Mouse (Mus musculus): Measurements from ENCODE around the gene Dmbx1. TPM values are rescaled to one million over a fixed set of nuclear protein-coding genes. Genes with fewer than 3 reads are reported as not detected.

Gene Dmbx1
- 0.02 TPM for polyA plus RNA-seq (2012; fragmentation: generic; extraction: Trizol)
- long read RNA-seq, experiment 1, result 0 reads
- long read RNA-seq, experiment 2, result 0 reads

GRCm38 (mm10) chr4:115939295-115940102 is at the start of gene Dmbx1:
TSS of gene Dmbx1 (minus strand) at chr4:115939926.
- no peaks in the 10 kb centered on the region for H3K36me3 ChIP-seq (ENCODE audit: control insufficient read depth, insufficient read depth)
- no peak for TF ChIP-seq USF1 (IDR thresholded peaks at IDR 0.05; ENCODE audit: low read depth)
- TF ChIP-seq MYOG (IDR thresholded peaks at IDR 0.05; ENCODE audit: control insufficient read depth, extremely low read depth, insufficient read length), result no peak
- no peak for TF ChIP-seq FOSL1 (IDR thresholded peaks at IDR 0.05; ENCODE audit: insufficient read depth, low read length, poor library complexity, severe bottlenecking)
- no peak for TF ChIP-seq MAX (IDR thresholded peaks at IDR 0.05)
- TF ChIP-seq CTCF (IDR thresholded peaks at IDR 0.05; ENCODE audit: control insufficient read depth, insufficient read depth, insufficient read length), result no peak
- no peak for TF ChIP-seq CEBPB (IDR thresholded peaks at IDR 0.05; ENCODE audit: low read depth)
- no peak for TF ChIP-seq MYOD1 (IDR thresholded peaks at IDR 0.05; ENCODE audit: control insufficient read depth, insufficient read length, low read depth)
- peaks cover 97% of the 10 kb centered on the region for H3K27me3 ChIP-seq (ENCODE audit: control insufficient read depth, insufficient read depth, insufficient read length)
- no peaks in the 10 kb centered on the region for H3K79me2 ChIP-seq (ENCODE audit: control insufficient read depth, insufficient read depth)
- no peaks in the 10 kb centered on the region for H3K79me3 ChIP-seq (ENCODE audit: low read depth)
- H3K4me3 ChIP-seq (ENCODE audit: insufficient read depth, poor library complexity, severe bottlenecking), result no peak within 1 kb of the TSS
- no peak within 1 kb of the TSS for H3ac ChIP-seq (ENCODE audit: control insufficient read depth, insufficient read length, low read depth)

- Histone ChIP-seq H3ac (ENCODE audit: control insufficient read depth, insufficient read length, low read depth) (no peak overlapping the region), H3K27me3 (ENCODE audit: control insufficient read depth, insufficient read depth, insufficient read length) (peaks cover 11% of the 10 kb centered on the region), H3K4me3 (ENCODE audit: insufficient read depth, poor library complexity, severe bottlenecking) (no peak overlapping the region)
Observed at GRCm38 (mm10) chr4:115989382-115989781, 49.7 kb upstream of the Dmbx1 start.

GRCm38 (mm10) chr4:115987858-115988530 is 48.3 kb upstream of the Dmbx1 start:
- Histone ChIP-seq H3K79me2 (ENCODE audit: control insufficient read depth, insufficient read depth) (no peaks in the 10 kb centered on the region), H3ac (ENCODE audit: control insufficient read depth, insufficient read length, low read depth) (no peak overlapping the region), H3K79me3 (ENCODE audit: low read depth) (no peaks in the 10 kb centered on the region), H3K27me3 (ENCODE audit: control insufficient read depth, insufficient read depth, insufficient read length) (peaks cover 7% of the 10 kb centered on the region), H3K4me3 (ENCODE audit: insufficient read depth, poor library complexity, severe bottlenecking) (no peak overlapping the region), H3K36me3 (ENCODE audit: control insufficient read depth, insufficient read depth) (no peaks in the 10 kb centered on the region)
- TF ChIP-seq CEBPB (IDR thresholded peaks at IDR 0.05; ENCODE audit: low read depth) (no peak), MAX (IDR thresholded peaks at IDR 0.05) (no peak), MYOD1 (IDR thresholded peaks at IDR 0.05; ENCODE audit: control insufficient read depth, insufficient read length, low read depth) (no peak), MYOG (IDR thresholded peaks at IDR 0.05; ENCODE audit: control insufficient read depth, extremely low read depth, insufficient read length) (no peak), CTCF (IDR thresholded peaks at IDR 0.05; ENCODE audit: control insufficient read depth, insufficient read depth, insufficient read length) (no peak), USF1 (IDR thresholded peaks at IDR 0.05; ENCODE audit: low read depth) (no peak), FOSL1 (IDR thresholded peaks at IDR 0.05; ENCODE audit: insufficient read depth, low read length, poor library complexity, severe bottlenecking) (no peak)

More at GRCm38 (mm10) chr4:115989382-115989781, 49.7 kb upstream of the Dmbx1 start:
- TF ChIP-seq FOSL1 (IDR thresholded peaks at IDR 0.05; ENCODE audit: insufficient read depth, low read length, poor library complexity, severe bottlenecking), result no peak
- TF ChIP-seq MAX (IDR thresholded peaks at IDR 0.05), result no peak
- no peak for TF ChIP-seq USF1 (IDR thresholded peaks at IDR 0.05; ENCODE audit: low read depth)
- TF ChIP-seq CEBPB (IDR thresholded peaks at IDR 0.05; ENCODE audit: low read depth), result no peak
- no peak for TF ChIP-seq CTCF (IDR thresholded peaks at IDR 0.05; ENCODE audit: control insufficient read depth, insufficient read depth, insufficient read length)
- TF ChIP-seq MYOG (IDR thresholded peaks at IDR 0.05; ENCODE audit: control insufficient read depth, extremely low read depth, insufficient read length), result no peak
- no peak for TF ChIP-seq MYOD1 (IDR thresholded peaks at IDR 0.05; ENCODE audit: control insufficient read depth, insufficient read length, low read depth)
- Histone ChIP-seq H3K79me2 (ENCODE audit: control insufficient read depth, insufficient read depth) (no peaks in the 10 kb centered on the region), H3K79me3 (ENCODE audit: low read depth) (no peaks in the 10 kb centered on the region), H3K36me3 (ENCODE audit: control insufficient read depth, insufficient read depth) (no peaks in the 10 kb centered on the region)

- Histone ChIP-seq H3K27me3 (ENCODE audit: control insufficient read depth, insufficient read depth, insufficient read length) (peaks cover 7% of the 10 kb centered on the region), H3K79me2 (ENCODE audit: control insufficient read depth, insufficient read depth) (no peaks in the 10 kb centered on the region), H3ac (ENCODE audit: control insufficient read depth, insufficient read length, low read depth) (no peak overlapping the region), H3K79me3 (ENCODE audit: low read depth) (no peaks in the 10 kb centered on the region), H3K36me3 (ENCODE audit: control insufficient read depth, insufficient read depth) (no peaks in the 10 kb centered on the region), H3K4me3 (ENCODE audit: insufficient read depth, poor library complexity, severe bottlenecking) (no peak overlapping the region)
- TF ChIP-seq CEBPB (IDR thresholded peaks at IDR 0.05; ENCODE audit: low read depth), result no peak
- no peak for TF ChIP-seq MYOG (IDR thresholded peaks at IDR 0.05; ENCODE audit: control insufficient read depth, extremely low read depth, insufficient read length)
- TF ChIP-seq FOSL1 (IDR thresholded peaks at IDR 0.05; ENCODE audit: insufficient read depth, low read length, poor library complexity, severe bottlenecking), result no peak
- no peak for TF ChIP-seq CTCF (IDR thresholded peaks at IDR 0.05; ENCODE audit: control insufficient read depth, insufficient read depth, insufficient read length)
- TF ChIP-seq USF1 (IDR thresholded peaks at IDR 0.05; ENCODE audit: low read depth), result no peak
- no peak for TF ChIP-seq MAX (IDR thresholded peaks at IDR 0.05)
- no peak for TF ChIP-seq MYOD1 (IDR thresholded peaks at IDR 0.05; ENCODE audit: control insufficient read depth, insufficient read length, low read depth)
Observed at GRCm38 (mm10) chr4:115987436-115987835, 47.7 kb upstream of the Dmbx1 start.

GRCm38 (mm10) chr4:115984967-115985366 is 45.2 kb upstream of the Dmbx1 start:
- no peak overlapping the region for H3ac ChIP-seq (ENCODE audit: control insufficient read depth, insufficient read length, low read depth)
- H3K36me3 ChIP-seq (ENCODE audit: control insufficient read depth, insufficient read depth), result no peaks in the 10 kb centered on the region
- no peak overlapping the region for H3K4me3 ChIP-seq (ENCODE audit: insufficient read depth, poor library complexity, severe bottlenecking)
- no peaks in the 10 kb centered on the region for H3K79me2 ChIP-seq (ENCODE audit: control insufficient read depth, insufficient read depth)
- H3K79me3 ChIP-seq (ENCODE audit: low read depth), result no peaks in the 10 kb centered on the region
- peaks cover 19% of the 10 kb centered on the region for H3K27me3 ChIP-seq (ENCODE audit: control insufficient read depth, insufficient read depth, insufficient read length)
- no peak for TF ChIP-seq CEBPB (IDR thresholded peaks at IDR 0.05; ENCODE audit: low read depth)
- no peak for TF ChIP-seq USF1 (IDR thresholded peaks at IDR 0.05; ENCODE audit: low read depth)
- no peak for TF ChIP-seq MAX (IDR thresholded peaks at IDR 0.05)
- TF ChIP-seq CTCF (IDR thresholded peaks at IDR 0.05; ENCODE audit: control insufficient read depth, insufficient read depth, insufficient read length), result no peak
- TF ChIP-seq MYOG (IDR thresholded peaks at IDR 0.05; ENCODE audit: control insufficient read depth, extremely low read depth, insufficient read length), result no peak
- TF ChIP-seq MYOD1 (IDR thresholded peaks at IDR 0.05; ENCODE audit: control insufficient read depth, insufficient read length, low read depth), result no peak
- no peak for TF ChIP-seq FOSL1 (IDR thresholded peaks at IDR 0.05; ENCODE audit: insufficient read depth, low read length, poor library complexity, severe bottlenecking)

All from C2C12 (cell line).